Mouse (Mus musculus) forebrain, embryonic 10.5 days (tissue): ENCODE data around the gene Npepl1. TPM values are rescaled to one million over a fixed set of nuclear protein-coding genes. Genes with fewer than 3 reads are reported as not detected.

Experiments used
- DNase-seq: peaks from one replicate; pipeline ENCODE4 v3.0.0-alpha.2; 2017; ENCODE audit warnings: low spot score; ENCODE audit errors: extremely low spot score
- H3K27ac ChIP-seq: fragments of 300-500 bp; sonication (generic); 2 replicates; pipeline ENCODE4 v1.5.1; 2016; ENCODE audit warnings: mild to moderate bottlenecking
- H3K27me3 ChIP-seq: fragments of 300-500 bp; sonication (generic); 2 replicates; pipeline ENCODE4 v1.6.1; 2016; ENCODE audit warnings: mild to moderate bottlenecking; ENCODE audit not compliant: poor library complexity, severe bottlenecking
- H3K36me3 ChIP-seq: fragments of 300-500 bp; sonication (generic); replicated peaks from 2 replicates; pipeline ENCODE4 v1.6.1; 2016; ENCODE audit warnings: mild to moderate bottlenecking, moderate library complexity
- H3K4me1 ChIP-seq: fragments of 300-500 bp; sonication (generic); 2 replicates; pipeline ENCODE4 v1.6.1; 2016
- H3K4me3 ChIP-seq: fragments of 300-500 bp; sonication (generic); 2 replicates; pipeline ENCODE4 v1.5.1; 2016; ENCODE audit warnings: mild to moderate bottlenecking, moderate library complexity
- H3K9me3 ChIP-seq: fragments of 300-500 bp; sonication (generic); 2 replicates; pipeline ENCODE4 v1.6.1; 2016; ENCODE audit warnings: mild to moderate bottlenecking, moderate library complexity
- WGBS: fragments of 180-500 bp; shearing (Covaris S2); methylation state at CpG from one replicate; pipeline ENCODE4 v1.1.7; 2016; 5-methylcytosine and 5-hydroxymethylcytosine counted together
- polyA plus RNA-seq: library from polyadenylated mRNA; unstranded; fragments of >200 nt; fragmentation: Nextera tagmentation; extraction: Ambion mirVana; gene quantifications from 2 replicates; pipeline ENCODE4 v1.2.1, GENCODE M21; 2016

The Npepl1 gene
- polyA plus RNA-seq, 1 experiment from 2014 or later: 30.0 TPM

DNA sequence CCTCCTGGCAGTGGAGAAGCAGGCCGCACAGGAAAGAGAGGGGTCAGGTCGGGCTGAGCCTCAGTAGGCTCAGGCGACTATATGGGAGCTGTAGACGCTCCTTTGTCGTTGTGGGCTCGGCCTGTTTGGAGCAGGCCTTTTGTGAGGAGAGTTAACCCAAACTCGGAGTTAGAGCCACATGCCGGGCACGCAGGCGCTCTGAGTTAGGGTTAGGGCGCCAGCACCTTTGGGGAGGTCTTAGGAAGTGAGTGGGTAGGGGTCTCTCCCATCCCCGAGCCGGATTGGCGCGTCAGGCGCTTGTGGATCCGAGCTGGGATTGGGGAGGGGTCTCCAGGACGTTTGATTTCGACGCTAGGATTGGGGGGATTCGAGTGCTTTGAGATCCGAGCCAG lies 33.7 kb upstream of the Npepl1 start:
- H3K27me3 ChIP-seq: no peaks in the 10 kb centered on the region
- no peaks in the 10 kb centered on the region for H3K9me3 ChIP-seq
- H3K4me1 ChIP-seq: peaks cover 44% of the 10 kb centered on the region
- H3K4me3 ChIP-seq: peak overlapping the region; percentile 71
- no peaks in the 10 kb centered on the region for H3K36me3 ChIP-seq
- under 1% methylated on average over 22 of the region's 22 CpGs for WGBS
- no peak for DNase-seq
- peak overlapping the region; percentile 92 for H3K27ac ChIP-seq

DNA sequence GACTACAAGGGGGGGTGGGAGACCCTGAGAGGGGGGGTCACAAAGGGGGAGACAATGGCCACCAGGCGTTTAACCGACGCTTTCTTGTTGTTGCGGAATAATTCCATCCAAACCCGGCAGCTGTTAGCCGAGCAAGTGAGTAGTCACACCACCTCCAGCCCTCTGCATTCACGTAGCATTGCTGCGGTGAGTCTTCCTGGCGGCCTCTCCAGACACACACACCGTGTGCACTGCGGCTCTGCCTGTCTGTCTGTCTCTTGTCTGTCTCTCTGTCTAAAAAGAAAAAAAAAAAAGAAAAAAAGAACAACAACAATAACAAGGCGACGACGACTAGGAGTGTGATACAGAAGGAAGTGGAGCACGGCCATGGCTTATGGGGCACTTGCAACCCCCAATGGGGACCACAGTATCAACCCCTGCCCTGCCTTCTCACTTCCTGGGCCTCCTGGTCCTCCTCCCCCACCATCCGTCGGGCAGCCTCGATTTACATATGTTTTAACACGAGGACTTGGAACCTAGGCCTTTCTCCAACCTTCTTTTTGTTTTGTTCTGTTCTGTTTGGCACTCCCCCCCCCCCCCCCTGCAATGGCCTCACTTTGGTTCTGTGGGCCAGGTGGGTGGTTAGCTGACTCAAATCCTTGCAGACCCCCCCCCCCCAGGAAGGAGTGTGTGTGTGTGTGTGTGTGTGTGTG lies 33.0 kb upstream of the Npepl1 start:
- DNase-seq: peak; percentile 38
- H3K9me3 ChIP-seq: no peaks in the 10 kb centered on the region
- H3K27ac ChIP-seq: peak overlapping the region; percentile 92
- no peaks in the 10 kb centered on the region for H3K27me3 ChIP-seq
- no peaks in the 10 kb centered on the region for H3K36me3 ChIP-seq
- H3K4me3 ChIP-seq: peak overlapping the region; percentile 71
- 0% methylated on average over 19 of the region's 19 CpGs for WGBS
- peaks cover 44% of the 10 kb centered on the region for H3K4me1 ChIP-seq

DNA sequence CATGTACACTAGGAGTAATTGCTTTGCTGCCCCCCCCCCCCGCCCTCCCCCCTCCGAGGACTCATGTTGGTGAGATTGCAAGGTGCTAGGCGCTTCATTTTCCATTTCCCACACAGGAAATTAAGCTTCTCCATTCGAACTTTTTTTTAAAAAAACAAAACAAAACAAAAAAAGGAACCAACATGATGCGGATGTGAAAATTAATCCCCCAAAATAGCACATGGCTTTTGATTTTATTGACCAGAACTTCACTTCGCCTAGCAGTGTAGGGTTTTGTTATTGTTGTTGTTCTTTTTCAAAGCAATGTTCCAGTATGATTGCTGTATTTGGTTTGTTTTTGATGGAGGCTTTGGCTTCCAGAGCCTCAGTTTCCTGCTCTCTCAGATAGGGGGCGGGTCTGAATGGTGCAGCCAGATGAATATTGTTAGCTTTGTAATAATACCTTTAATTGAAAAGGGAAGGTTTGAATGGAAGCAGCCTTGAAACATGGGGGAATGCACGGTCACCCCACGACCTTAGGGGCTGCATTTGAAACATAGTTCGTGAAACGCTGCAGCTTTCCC lies 32.3 kb upstream of the Npepl1 start:
- Histone ChIP-seq H3K9me3 (no peaks in the 10 kb centered on the region), H3K36me3 (no peaks in the 10 kb centered on the region), H3K4me3 (peak overlapping the region; percentile 71), H3K4me1 (peaks cover 44% of the 10 kb centered on the region), H3K27me3 (no peaks in the 10 kb centered on the region), H3K27ac (peak overlapping the region; percentile 92)
- WGBS: 12% methylated on average over 11 of the region's 11 CpGs
- DNase-seq: no peak

DNA sequence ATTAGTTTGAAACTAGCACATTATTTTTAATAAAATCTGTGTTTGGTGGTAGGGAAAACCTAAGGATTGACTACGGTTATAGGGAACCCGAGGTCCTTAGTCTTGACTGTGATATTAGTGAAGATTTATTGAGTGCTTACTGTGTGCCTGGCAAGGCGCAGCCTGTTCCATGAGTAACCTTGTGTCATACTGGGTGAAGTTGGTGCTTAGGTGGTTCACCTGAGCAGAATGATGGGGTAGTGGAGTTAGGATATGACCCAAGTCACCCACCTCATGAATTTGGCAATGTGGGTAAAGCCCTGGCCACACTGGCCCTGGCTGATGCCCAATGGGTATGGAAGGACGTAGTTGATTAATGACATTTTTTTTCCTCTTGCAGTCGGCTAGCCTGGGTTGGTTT lies 28.3 kb upstream of the Npepl1 start:
- Histone ChIP-seq H3K36me3 (0 out of 2 replicates have a peak, but pooled peaks cover 4% of the 10 kb centered on the region), H3K27ac (no peak overlapping the region), H3K4me3 (no peak overlapping the region), H3K9me3 (no peaks in the 10 kb centered on the region), H3K27me3 (no peaks in the 10 kb centered on the region), H3K4me1 (peaks cover 27% of the 10 kb centered on the region)
- DNase-seq: no peak
- 90% methylated on average over 5 of the region's 5 CpGs for WGBS

DNA sequence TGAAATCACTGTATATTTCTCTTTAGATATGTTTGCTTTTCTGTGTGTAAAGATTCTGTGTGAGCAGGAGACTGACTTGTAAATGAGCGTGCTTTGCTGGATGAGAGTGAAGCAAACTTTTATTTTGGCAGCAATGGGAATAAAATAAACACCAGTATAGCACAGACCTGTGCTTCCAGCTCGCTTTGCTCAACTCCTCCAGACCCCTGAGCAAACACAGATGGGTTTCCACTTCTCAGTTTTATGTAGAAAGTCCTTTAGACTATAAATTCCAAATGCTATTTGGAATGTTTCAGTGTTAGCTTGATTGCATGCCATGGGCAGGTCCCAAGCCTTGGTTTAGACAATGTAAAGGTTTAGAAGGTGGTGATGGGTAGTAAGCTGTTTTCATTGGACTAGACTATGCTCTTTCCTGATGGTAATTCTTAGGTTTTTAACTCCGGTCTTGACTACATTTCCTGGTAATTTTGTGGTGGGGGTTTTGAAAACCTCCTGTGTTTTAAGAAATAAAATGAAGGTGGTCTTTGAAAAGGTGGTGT lies 27.7 kb upstream of the Npepl1 start:
- H3K4me1 ChIP-seq: peaks cover 21% of the 10 kb centered on the region
- DNase-seq: no peak
- 88% methylated on average over 3 of the region's 3 CpGs for WGBS

DNA sequence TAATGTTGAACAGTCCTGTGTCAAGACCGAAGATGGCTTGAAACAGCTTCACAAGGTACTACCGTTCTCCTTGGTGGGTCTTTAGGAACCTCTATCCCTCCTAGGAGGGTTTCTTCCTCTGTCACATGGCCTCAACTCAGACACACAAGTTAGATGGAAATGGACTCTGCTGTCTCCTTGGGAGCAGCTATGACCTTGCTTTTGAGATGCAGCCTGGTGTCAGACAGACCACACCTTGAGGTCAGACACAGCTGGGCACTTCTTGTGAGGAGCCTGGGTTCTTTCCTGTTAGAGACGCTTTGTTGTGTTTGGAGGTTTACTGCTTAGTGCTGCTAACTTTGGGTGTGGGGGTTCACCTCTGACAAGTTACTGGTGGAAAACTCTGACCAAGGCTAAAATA lies 15.1 kb upstream of the Npepl1 start:
- H3K4me3 ChIP-seq: no peak overlapping the region
- no peak overlapping the region for H3K27ac ChIP-seq
- no peaks in the 10 kb centered on the region for H3K9me3 ChIP-seq
- WGBS: 96% methylated on average over 3 of the region's 3 CpGs
- H3K27me3 ChIP-seq: no peaks in the 10 kb centered on the region
- no peaks in the 10 kb centered on the region for H3K4me1 ChIP-seq
- DNase-seq: no peak
- peaks cover 62% of the 10 kb centered on the region for H3K36me3 ChIP-seq

More for the DNA sequence above, 27.7 kb upstream of the Npepl1 start:
- no peak overlapping the region for H3K4me3 ChIP-seq
- H3K36me3 ChIP-seq: 0 out of 2 replicates have a peak, but pooled peaks cover 4% of the 10 kb centered on the region
- no peak overlapping the region for H3K27ac ChIP-seq
- no peaks in the 10 kb centered on the region for H3K27me3 ChIP-seq
- H3K9me3 ChIP-seq: no peaks in the 10 kb centered on the region

DNA sequence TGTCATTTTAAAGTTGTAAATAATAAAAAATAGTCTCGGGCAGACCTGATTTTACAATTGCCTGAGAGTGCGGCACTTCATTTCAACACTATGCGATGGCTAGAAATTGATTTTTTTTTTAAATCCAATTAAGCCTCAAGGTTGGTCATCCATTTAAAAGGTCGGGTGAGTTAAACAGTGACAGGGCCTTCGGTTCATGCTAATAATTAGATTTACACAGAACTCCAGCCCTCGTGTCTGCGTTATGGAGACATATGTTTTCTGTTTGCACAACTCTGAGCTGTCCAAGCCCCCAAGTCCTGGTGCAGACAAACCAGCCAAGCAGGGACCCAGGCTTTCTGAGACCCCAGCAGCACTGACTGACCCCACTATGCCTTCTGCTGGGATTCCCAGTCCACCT lies 7.8 kb upstream of the Npepl1 start:
- Histone ChIP-seq H3K27ac (no peak overlapping the region), H3K4me1 (peaks cover 19% of the 10 kb centered on the region), H3K4me3 (no peak overlapping the region), H3K27me3 (no peaks in the 10 kb centered on the region), H3K9me3 (no peaks in the 10 kb centered on the region), H3K36me3 (peaks cover 14% of the 10 kb centered on the region)
- 65% methylated on average over 7 of the region's 7 CpGs for WGBS
- DNase-seq: no peak

DNA sequence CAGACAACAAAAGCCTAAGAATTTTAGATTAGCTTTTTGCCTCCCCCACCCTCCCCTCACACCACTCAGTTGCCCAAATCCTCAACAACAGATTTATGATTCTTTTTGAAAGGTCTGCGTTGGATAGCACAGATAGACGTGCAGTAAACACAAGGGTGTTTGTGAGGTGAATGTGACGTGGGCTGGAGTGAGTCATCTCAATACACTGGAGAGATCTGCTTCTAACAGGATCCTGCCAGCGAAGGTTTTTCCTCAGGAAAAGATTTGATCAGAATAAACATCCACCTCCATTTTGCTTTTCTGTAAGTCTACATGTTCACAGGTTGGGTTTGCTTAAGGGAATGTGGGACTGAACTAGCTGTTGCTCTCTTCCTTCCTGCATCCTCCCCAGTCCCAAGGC lies 6.6 kb upstream of the Npepl1 start:
- no peaks in the 10 kb centered on the region for H3K27me3 ChIP-seq
- no peaks in the 10 kb centered on the region for H3K9me3 ChIP-seq
- H3K4me1 ChIP-seq: peaks cover 19% of the 10 kb centered on the region
- H3K27ac ChIP-seq: no peak overlapping the region
- no peak for DNase-seq
- peaks cover 11% of the 10 kb centered on the region for H3K36me3 ChIP-seq
- no peak overlapping the region for H3K4me3 ChIP-seq
- 91% methylated on average over 4 of the region's 4 CpGs for WGBS

DNA sequence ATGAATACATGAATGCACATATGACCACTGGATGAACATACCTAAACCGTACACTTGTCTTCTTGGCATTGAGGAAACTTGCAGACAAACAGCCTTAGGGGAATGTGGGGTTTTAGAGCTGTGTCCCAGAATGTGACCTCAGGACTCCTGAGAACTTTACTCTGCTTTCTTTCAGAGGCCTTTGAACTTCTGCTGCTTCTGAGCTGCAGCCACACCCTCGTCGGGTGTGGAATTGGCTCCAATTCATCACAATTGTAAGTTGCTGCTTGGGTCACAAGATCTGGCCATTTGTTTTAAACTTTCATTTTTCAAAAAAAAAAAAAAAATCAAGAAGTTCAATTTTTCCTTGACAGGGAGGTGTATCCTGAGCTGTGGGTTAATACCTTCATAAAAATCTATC lies 2.8 kb upstream of the Npepl1 start:
- Histone ChIP-seq H3K9me3 (no peaks in the 10 kb centered on the region), H3K4me3 (no peak overlapping the region), H3K27me3 (no peaks in the 10 kb centered on the region), H3K27ac (no peak overlapping the region), H3K4me1 (peaks cover 20% of the 10 kb centered on the region), H3K36me3 (peaks cover 5% of the 10 kb centered on the region)
- DNase-seq: no peak
- WGBS: 88% methylated on average over 3 of the region's 3 CpGs

DNA sequence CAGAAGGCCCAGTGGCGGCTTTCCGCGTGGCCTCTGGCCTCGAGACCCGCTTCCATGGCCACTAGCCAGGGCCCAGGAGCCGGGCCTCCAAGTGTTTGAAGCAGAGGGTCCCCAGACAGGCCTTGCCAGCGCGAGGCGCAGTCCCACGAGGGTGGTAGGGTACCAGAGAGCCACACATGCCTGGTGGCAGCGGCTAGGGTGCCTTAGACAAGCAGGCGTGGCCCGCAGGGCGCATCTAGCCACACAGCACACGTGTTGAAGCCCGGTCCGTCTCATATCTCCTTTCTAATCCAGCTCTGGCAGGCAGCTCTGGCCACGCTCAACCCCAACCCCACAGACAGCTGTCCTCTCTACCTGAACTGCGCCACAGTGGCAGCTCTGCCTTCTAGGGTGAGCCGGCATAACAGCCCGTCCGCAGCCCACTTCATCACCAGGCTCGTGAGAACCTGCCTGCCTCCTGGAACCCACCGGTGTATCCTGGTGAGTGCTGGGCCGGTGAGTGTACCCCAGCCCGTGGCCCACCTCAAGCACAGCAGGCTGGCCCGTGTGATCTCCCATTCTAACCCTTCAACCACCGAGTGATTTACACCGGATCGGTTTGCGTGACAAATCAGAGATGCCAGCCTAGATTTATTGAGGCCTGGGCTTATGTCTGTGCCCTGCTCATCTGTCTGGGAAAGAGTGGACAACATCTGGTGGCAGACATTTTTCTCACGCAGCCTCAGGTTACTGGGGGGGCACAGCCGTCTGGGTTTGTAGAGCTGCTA lies 817 bp downstream of the Npepl1 start:
- no peak for DNase-seq
- 61% methylated on average over 33 of the region's 33 CpGs for WGBS
- H3K9me3 ChIP-seq: no peaks in the 10 kb centered on the region
- H3K4me1 ChIP-seq: peaks cover 20% of the 10 kb centered on the region
- H3K27me3 ChIP-seq: no peaks in the 10 kb centered on the region
- peak overlapping the region; percentile 65 for H3K4me3 ChIP-seq
- peaks cover 23% of the 10 kb centered on the region for H3K36me3 ChIP-seq
- H3K27ac ChIP-seq: peak overlapping the region; percentile 95

DNA sequence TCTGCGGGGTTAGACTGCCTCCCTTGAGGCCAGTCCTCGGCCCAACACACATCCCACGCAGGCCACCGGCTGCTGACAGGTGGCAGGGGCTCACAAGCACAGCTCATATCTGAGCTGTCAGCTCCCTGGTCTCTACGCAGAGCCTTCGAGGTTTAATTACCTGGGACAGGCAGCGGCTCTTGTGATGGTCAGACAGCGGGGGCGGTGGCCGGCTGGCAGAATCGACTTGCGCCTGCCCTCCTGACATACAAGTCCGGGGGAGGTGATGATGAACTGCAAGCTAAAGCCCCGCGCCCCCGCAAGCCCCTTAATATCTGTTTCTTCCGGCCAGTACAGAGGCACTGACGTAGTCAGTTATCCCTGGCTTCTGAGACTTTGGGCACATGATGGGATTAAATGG lies 2.8 kb downstream of the Npepl1 start:
- H3K27ac ChIP-seq: no peak overlapping the region
- H3K27me3 ChIP-seq: no peaks in the 10 kb centered on the region
- 89% methylated on average over 18 of the region's 18 CpGs for WGBS
- H3K36me3 ChIP-seq: peaks cover 35% of the 10 kb centered on the region
- no peak for DNase-seq
- peaks cover 20% of the 10 kb centered on the region for H3K4me1 ChIP-seq
- H3K4me3 ChIP-seq: no peak overlapping the region
- no peaks in the 10 kb centered on the region for H3K9me3 ChIP-seq

DNA sequence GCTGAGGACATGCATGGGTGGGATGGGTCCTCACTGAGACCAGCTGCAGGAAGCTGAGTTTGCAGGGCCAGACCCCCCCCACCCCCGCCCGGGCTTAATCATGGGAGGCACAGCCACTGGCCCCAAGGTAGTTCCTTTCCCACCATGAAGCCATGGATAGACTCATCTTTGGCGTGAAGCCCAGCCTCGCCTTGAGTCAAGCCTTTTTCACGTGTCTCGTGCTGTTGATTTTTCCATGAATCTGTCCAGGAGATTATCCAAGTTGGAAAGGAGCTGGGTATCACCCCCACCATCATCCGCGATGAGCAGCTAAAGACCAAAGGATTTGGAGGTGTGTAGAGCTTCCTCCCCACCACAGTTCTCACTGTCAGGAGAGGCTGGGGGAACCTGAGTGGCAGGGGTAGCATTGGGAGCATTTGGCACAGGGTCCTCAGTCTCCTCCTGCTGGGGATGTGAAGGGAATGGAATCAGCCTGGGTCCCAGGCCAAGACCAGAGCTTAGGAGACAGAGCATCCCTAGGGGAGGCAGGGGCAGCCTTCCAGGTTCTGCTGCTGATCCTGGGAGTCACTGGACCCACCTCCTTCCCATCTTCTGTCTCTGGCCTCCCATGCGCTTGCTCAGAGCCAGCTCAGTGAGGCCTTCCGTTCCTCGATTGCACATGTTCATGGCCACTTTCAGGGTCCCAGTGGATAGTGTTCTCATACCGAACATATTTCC lies 4.2 kb downstream of the Npepl1 start:
- Histone ChIP-seq H3K27ac (no peak overlapping the region), H3K36me3 (peaks cover 48% of the 10 kb centered on the region), H3K4me3 (no peak overlapping the region), H3K4me1 (peaks cover 20% of the 10 kb centered on the region), H3K27me3 (no peaks in the 10 kb centered on the region), H3K9me3 (no peaks in the 10 kb centered on the region)
- DNase-seq: no peak
- WGBS: 91% methylated on average over 12 of the region's 12 CpGs
